Mouse (Mus musculus) layer of hippocampus, adult 9-11 months (tissue): ENCODE data around the gene Tbkbp1.
A peak's percentile ranks its signal among the peaks of the same experiment; 100 is the strongest.
"Not testable (repeated sequence)": the region's sequence is repeated elsewhere in the genome, so short reads cannot be mapped to it uniquely, and the experiment has no call there.

Experiments
- DNase-seq: peaks from one replicate; pipeline ENCODE4 v3.0.0; 2022

The Tbkbp1 gene

GRCm38 (mm10) chr11:97151343-97151801 is at the start of gene Tbkbp1:
Gene Tbkbp1 (minus strand): TSS chr11:97151495.
- DNase-seq: no peak

DNA sequence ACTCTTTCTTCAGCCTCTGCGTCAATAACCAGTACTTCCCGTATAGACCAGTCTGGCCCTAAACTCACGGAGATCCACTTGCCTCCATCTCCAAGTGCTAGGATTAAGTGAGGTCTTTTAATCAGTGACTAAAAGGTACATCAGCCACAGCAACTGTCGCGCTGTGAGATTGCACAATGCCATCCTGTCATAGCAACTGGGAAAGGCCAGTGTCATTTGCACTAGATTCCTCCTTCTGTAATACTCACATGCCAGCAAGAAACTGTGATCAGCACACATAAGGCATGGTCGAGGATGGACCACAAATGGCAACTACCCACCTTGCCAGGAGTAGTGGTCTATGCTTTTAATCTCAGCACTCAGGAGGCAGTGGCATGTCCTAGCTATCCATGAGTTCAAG is 48.2 kb upstream of the Tbkbp1 start:
- DNase-seq: no peak

DNA sequence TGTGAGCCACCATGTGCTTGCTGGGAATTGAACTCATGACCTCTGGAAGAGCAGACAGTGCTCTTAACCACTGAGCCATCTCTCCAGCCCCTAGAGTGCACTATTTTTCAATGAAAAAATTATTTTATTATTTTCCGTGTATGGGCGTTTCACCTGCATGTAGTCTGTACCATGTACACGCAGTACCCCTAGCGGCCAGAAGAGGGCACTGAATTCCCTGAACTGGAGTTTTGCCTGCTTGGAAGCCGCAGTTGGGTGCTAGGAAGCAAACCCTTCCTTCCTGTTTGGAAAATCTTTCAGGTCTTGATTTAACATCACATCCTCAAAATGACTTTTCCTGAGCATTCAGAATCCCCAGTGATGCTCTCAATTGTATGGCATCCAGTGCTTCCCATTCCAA is 47.3 kb upstream of the Tbkbp1 start:
- no peak for DNase-seq

- no peak for DNase-seq
Measured at GRCm38 (mm10) chr11:97197021-97197420, 45.7 kb upstream of the Tbkbp1 start.

DNA sequence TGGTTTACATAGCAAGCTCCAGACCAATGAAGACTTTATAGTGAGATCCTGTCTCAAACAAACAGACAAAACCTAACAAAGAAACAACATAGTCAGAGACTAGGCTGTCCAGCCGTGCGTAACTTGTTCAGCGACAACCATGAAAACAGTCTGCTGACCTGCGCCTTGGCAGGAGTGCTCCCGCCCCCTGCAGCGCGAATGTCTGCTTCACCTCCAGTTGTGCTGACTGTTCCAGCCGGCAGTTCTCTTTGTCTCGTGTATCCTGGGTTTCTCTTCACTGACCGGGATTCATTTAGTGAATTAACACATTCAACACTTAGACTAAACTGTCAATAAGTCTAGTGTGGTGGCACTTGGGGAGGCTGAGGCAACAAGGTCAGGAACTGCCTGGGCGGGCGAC is 45.2 kb upstream of the Tbkbp1 start:
- no peak for DNase-seq

GRCm38 (mm10) chr11:97192621-97192951 is 41.3 kb upstream of the Tbkbp1 start:
- no peak for DNase-seq

- DNase-seq: no peak
Measured at GRCm38 (mm10) chr11:97191915-97192620, 40.8 kb upstream of the Tbkbp1 start.

DNA sequence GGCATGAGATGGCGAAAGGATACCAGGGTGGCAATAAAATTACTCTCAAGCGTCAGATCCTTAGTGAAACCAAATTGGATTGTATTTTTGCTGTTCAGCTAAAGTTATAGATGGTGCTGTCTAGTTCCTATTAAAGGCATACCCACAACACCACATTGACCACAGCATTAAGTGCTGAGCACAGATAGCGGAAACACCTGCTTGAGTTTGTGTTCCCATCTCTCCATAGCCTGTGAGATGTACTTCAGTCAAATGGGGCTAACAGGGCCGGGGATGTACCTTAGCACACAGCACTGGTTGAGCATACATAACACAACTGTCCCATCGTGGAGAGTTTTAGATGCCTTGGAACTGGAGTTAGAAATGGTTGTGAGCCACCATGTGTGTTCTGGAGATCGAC is 39.7 kb upstream of the Tbkbp1 start:
- DNase-seq: peak; percentile 34

DNA sequence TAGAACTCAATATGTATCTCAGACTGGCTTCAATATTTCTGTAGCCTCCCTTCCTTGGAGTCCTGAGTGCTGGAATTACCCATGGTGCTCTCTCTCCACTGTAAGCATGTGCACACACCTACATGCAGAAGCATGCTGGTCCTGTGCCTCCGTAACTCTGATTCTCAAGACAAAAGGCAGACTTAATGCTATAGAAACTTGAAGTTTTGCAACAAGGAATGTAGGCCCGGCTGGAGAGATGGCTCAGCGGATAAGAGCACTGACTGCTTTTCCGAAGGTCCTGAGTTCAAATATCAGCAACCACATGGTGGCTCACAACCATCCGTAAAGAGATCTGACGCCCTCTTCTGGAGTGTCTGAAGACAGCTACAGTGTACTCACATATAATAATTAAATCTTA is 38.4 kb upstream of the Tbkbp1 start:
- not testable (repeated sequence) for DNase-seq

DNA sequence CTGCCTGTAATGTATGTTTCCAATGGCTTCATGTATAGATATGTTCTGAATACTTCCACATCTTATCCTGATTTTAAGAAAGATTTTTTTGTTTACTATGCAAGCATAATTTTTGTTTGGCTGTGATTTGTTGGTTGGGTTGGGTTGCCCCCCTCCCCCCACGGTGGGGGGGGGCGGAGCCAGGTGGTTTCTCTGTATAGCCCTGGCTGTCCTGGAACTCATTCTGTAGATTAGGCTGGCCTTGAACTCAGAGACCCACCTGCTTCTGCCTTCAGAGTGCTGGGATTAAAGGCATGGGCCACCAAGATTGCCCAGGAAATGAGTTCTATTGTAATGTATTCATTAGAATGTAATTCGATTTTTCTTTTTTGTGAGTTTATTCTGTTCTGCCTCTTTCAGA is 37.9 kb upstream of the Tbkbp1 start:
- peak; percentile 20 for DNase-seq

DNA sequence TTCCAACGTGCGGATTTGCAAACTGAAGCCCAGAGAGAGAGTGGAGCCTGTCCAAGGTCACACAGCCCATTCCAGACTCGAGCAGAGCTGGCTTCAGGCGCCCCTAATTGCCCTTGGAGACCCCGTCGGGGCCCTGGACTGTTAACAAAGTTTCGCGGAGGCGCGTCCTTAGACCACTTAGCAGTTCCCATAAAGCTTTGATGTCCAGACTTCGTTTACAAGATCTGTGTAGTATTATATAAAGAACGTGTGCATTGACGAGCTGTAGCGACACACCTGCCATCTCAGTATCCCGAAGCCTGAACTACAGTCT is 37.3 kb upstream of the Tbkbp1 start:
- no peak for DNase-seq

GRCm38 (mm10) chr11:97187764-97188642 is 36.7 kb upstream of the Tbkbp1 start, which contains the start of gene Kpnb1:
Gene Kpnb1 (minus strand): TSS chr11:97187881.
- peak; percentile 99 for DNase-seq

- DNase-seq: peak; percentile 96
Measured at GRCm38 (mm10) chr11:97186947-97187763, 35.9 kb upstream of the Tbkbp1 start.

GRCm38 (mm10) chr11:97185704-97186614 is 34.7 kb upstream of the Tbkbp1 start:
- no peak for DNase-seq

GRCm38 (mm10) chr11:97184875-97185274 is 33.6 kb upstream of the Tbkbp1 start:
- no peak for DNase-seq

- DNase-seq: no peak
Measured at GRCm38 (mm10) chr11:97182446-97182845, 31.2 kb upstream of the Tbkbp1 start.

GRCm38 (mm10) chr11:97181061-97181460 is 29.8 kb upstream of the Tbkbp1 start:
- no peak for DNase-seq

GRCm38 (mm10) chr11:97178198-97178597 is 26.9 kb upstream of the Tbkbp1 start:
- DNase-seq: no peak

DNA sequence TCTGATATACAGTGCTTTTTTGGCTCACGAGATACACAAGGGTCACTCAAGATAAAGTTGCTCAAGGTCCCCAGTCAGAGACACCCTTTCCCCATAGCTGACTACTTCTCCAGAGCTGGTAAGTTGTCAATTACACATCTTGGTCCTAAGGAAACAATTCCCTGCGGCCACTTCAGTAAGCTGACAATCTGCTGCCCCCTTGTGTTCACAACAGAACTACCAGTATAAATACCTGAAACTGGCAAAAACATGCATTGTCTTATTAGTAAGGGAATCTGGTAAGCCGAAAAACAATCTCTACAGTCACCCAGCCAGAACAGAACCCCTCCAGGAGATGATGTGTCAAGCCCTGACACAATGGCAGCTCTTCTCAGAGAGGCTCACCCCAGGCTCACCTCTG is 25.6 kb upstream of the Tbkbp1 start:
- no peak for DNase-seq

DNA sequence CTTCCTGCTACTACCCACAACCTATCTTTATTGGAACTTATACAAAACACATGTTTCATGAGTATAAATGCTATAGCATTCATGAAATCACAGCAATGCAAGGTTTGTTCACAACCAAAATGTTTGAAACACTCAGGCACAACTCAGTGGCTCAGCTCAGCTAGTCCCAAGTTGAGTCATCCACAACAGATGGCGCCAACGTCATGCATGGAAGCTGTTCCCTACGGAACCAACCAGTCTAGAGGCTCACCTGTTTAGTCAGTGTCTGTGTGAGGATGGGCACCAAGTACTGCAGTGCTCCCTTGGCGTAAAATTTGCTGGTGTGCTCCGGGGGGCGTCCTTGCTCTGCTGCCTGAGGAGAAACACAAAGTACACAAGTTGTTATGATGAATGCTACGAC is 24.2 kb upstream of the Tbkbp1 start:
- peak; percentile 81 for DNase-seq

GRCm38 (mm10) chr11:97160341-97160740 is 9.0 kb upstream of the Tbkbp1 start:
- peak; percentile 56 for DNase-seq

DNA sequence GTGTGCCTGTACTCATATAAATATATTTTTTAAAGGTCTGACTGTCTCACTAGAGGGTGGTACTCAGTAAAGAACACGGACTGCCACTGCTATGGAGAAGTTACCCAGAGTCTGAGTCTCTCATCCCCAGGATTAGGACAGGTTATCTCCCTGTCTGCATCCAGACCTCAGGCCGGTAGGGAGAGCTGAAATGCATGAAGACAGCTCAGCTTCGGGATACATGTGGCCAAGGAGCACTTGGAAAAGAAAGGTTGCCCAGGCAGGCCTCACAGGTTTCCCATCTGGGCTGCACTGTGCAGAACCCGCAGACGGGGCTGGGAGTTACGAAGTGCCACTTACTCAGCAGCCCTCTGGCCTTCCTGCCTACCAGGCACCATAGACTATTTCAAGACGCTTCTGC is 5.7 kb upstream of the Tbkbp1 start:
- DNase-seq: no peak
